Mouse (Mus musculus) olfactory bulb, adult 2 months (tissue): ENCODE results near the gene Fem1a. TPM values are rescaled to one million over a fixed set of nuclear protein-coding genes. Genes with fewer than 3 reads are reported as not detected.
"Not testable (repeated sequence)": the region's sequence is repeated elsewhere in the genome, so short reads cannot be mapped to it uniquely, and the experiment has no call there.

Source experiments
- H3K27ac ChIP-seq: fragments of 200-500 bp; 2 replicates; pipeline ENCODE4 v1.5.1; 2012; ENCODE audit warnings: low read depth, low read length; ENCODE audit not compliant: insufficient read depth
- H3K4me1 ChIP-seq: fragments of 200-500 bp; 2 replicates; pipeline ENCODE4 v1.6.1; 2012; ENCODE audit warnings: low read length; ENCODE audit not compliant: control insufficient read depth, insufficient read depth
- H3K4me3 ChIP-seq: fragments of 200-500 bp; 2 replicates; pipeline ENCODE4 v1.5.1; 2012; ENCODE audit warnings: mild to moderate bottlenecking, low read depth, low read length, moderate library complexity; ENCODE audit not compliant: insufficient read depth
- CTCF ChIP-seq: fragments of 200-500 bp; IDR thresholded peaks from 2 replicates; pipeline ENCODE4 v1.5.1; 2012; ENCODE audit warnings: low read depth, mild to moderate bottlenecking, low read length, moderate library complexity; ENCODE audit not compliant: insufficient read depth
- POLR2A ChIP-seq: fragments of 200-500 bp; IDR thresholded peaks from 2 replicates; pipeline ENCODE4 v1.6.1; 2012; ENCODE audit warnings: mild to moderate bottlenecking, low read depth, low read length, moderate library complexity; ENCODE audit not compliant: insufficient read depth
- WGBS: fragments of 180-500 bp; shearing (Covaris S2); methylation state at CpG from one replicate; pipeline ENCODE4 v1.1.7; 2018; 5-methylcytosine and 5-hydroxymethylcytosine counted together
- polyA plus RNA-seq: library from polyadenylated mRNA; stranded (reverse); fragments of >200 nt; gene quantifications from 2 replicates; pipeline ENCODE4 v1.2.4, GENCODE M21; 2012; ENCODE audit warnings: low replicate concordance; ENCODE audit not compliant: missing spikeins, insufficient read depth, insufficient read length

Gene Fem1a
- polyA plus RNA-seq, 1 experiment: not detected

DNA sequence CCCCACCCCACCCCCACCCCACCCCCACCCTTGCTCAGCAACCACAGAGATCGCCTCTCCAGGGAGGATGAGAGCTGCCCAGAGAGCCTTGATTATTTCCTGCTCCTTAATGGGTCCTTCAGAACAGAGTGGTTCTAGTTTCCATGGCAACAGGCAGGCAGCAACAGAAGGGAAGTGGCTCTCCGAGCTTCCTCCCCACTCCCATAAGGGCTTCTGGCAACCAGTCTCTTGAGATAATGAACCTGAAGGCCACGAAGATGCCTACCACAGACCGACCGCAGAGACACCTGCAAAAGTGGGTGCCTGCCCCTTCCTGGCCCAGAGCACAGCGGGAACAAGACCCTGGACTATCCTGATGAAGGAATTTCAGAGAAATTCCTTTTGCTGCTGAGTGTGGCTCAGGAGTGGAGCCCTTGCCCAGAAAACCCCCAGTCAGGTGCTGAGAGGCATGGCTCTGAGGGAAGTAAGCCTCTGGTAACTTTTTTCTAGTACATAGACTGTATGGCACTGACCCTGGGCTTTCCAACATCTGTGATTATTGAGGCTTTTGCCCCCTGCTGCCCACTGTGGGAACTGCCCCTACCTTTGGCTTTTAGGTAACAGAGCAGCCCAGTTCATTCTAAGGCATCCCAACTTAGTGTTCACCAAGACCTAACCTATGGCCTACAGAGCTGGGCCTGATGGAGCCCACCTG is 5.3 kb upstream of the Fem1a start:
- peak; percentile 38; the same call in 1 of the 2 replicates for TF ChIP-seq CTCF
- TF ChIP-seq POLR2A: no peak
- H3K27ac ChIP-seq: peak overlapping the region; percentile 73
- peaks cover 22% of the 10 kb centered on the region for H3K4me1 ChIP-seq
- 5% methylated on average over 6 of the region's 6 CpGs for WGBS
- 0 out of 2 replicates have a peak overlapping the region, but pooled peaks have one; percentile 3 for H3K4me3 ChIP-seq

DNA sequence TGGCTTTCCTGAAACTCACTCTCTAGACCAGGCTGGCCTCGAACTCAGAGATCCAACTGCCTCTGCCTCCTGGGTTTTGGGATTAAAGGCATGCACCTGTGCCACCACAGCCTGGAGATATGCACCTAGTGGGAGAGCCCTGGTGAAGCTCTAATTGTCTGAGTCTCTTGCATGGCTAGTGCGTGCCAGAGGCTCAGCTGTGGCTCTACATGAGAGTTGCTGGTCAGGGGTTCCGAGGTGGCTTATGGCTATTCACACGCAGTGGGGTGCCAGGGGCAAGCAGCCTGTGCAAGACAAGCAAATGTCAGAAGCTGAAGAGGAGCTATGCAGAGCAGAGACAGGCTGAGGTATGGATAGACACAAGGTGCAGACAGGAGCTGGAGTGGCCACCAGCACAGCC is 1.9 kb upstream of the Fem1a start:
- 81% methylated on average over 4 of the region's 4 CpGs for WGBS
- peaks cover 47% of the 10 kb centered on the region for H3K4me1 ChIP-seq
- TF ChIP-seq POLR2A: no peak
- no peak for TF ChIP-seq CTCF
- no peak overlapping the region for H3K4me3 ChIP-seq
- H3K27ac ChIP-seq: peak overlapping the region; percentile 85

DNA sequence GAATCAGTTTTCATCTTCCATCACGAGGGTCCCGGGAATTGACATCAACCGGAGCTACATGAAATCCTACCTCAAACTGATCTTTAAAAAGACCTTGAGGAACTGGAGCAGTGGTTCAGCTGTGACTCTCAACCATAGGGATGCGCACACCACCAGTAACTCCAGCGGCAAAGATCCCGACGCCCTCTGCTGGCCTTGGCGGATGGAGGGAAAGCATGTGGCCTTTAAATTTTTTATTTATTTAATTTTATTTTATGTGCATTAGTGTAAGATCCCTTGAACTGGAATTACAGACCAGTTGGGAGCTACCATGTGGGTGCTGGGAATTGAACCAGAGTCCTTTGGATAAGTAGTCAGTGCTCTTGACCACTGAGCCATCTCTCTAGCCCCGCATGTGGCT is 1.2 kb upstream of the Fem1a start:
- H3K4me3 ChIP-seq: no peak overlapping the region
- WGBS: 8% methylated on average over 9 of the region's 9 CpGs
- H3K4me1 ChIP-seq: peaks cover 47% of the 10 kb centered on the region
- peak overlapping the region; percentile 85 for H3K27ac ChIP-seq
- TF ChIP-seq CTCF: no peak
- TF ChIP-seq POLR2A: no peak

DNA sequence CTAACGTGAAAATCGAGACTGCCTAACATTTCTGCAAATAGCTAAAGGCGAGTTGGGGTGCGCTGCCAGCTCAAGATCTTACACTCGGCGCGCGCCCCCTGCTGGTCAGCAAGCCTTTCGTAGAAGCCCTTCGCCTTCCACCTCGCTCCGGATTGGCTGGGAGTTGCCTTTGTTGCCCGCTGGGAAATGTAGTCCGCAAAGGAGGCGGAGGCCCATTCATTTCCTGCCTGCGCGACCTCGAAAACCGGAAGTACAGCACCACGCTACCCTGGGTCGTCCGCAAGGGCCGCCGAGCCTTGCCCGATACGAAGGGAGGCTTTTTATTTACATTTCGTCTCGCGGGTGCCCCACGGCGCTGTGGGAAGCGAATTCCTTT is 759 bp upstream of the Fem1a start:
- H3K4me1 ChIP-seq: peaks cover 43% of the 10 kb centered on the region

DNA sequence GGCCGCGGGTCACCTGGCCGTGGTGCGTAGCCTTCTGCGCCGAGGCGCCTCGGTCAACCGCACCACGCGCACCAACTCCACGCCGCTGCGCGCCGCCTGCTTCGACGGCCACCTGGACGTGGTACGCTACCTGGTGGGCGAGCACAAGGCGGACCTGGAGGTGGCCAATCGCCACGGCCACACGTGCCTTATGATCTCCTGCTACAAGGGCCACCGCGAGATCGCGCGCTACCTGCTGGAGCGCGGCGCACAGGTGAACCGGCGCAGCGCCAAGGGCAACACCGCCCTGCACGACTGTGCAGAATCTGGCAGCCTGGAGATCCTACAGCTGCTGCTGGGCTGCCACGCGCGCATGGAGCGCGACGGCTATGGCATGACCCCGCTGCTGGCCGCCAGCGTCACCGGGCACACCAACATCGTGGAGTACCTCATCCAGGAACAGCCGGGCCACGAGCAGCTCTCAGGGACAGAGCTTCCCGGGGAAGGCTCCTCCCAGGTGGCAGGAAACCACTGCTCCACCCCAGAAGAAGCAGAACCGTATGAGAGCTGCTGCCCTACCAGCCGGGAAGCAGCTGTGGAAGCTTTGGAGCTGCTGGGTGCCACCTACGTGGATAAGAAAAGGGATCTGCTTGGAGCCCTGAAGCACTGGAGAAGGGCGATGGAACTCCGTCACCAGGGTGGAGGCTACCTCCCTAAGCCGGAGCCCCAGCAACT is 728 bp downstream of the Fem1a start:
- H3K27ac ChIP-seq: peak overlapping the region; percentile 79; the same call in 1 of the 2 replicates
- peaks cover 48% of the 10 kb centered on the region for H3K4me1 ChIP-seq
- TF ChIP-seq POLR2A (no peak), CTCF (no peak)
- WGBS: 5% methylated on average over 58 of the region's 58 CpGs
- H3K4me3 ChIP-seq: peak overlapping the region; percentile 62

More for the DNA sequence above, 759 bp upstream of the Fem1a start:
- whole genome bisulfite sequencing: 0% methylated on average over 32 of the region's 32 CpGs
- H3K4me3 ChIP-seq: peak overlapping the region; percentile 67
- peak overlapping the region; percentile 96 for H3K27ac ChIP-seq
- TF ChIP-seq CTCF (peak; percentile 90), POLR2A (peak; percentile 60)

DNA sequence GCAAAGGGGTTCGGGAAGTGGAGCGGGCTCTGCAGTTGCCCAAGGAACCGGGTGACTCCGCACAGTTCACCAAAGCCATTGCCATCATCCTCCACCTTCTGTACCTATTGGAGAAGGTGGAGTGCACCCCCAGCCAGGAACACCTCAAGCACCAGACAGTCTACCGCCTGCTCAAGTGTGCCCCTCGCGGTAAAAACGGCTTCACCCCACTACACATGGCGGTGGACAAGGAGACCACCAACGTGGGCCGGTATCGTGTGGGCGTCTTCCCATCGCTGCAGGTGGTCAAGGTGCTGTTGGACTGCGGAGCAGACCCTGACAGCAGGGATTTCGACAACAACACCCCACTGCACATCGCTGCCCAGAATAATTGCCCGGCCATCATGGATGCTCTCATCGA is 1.7 kb downstream of the Fem1a start:
- not testable (repeated sequence) for H3K27ac ChIP-seq
- WGBS: 88% methylated on average over 19 of the region's 19 CpGs
- Histone ChIP-seq H3K4me1 (peaks cover 54% of the 10 kb centered on the region), H3K4me3 (peak overlapping the region; percentile 62; the same call in 1 of the 2 replicates)

DNA sequence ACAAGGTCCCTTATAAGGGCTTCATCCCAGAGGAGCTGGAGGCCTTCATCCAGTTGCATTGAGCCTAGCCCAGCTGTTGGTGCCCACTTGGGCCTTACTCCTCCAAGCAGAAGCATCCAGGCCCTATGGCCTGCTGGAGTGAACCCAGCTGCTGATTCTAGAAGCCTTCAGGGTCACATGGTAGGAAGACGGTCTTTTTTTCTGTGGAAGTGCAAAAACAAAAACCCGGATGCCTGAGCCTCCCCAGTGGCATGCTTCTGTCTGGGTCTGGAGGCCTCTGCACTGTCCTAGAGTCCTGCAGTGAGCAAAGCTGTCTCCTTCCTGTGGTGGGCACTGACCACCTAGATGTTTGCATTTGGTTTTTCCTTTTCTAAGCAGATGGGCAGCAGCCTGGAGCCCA is 2.2 kb downstream of the Fem1a start:
- peaks cover 54% of the 10 kb centered on the region for H3K4me1 ChIP-seq
- H3K4me3 ChIP-seq: peak overlapping the region; percentile 62; the same call in 1 of the 2 replicates
- WGBS: 38% methylated on average over 2 of the region's 2 CpGs
- not testable (repeated sequence) for H3K27ac ChIP-seq

DNA sequence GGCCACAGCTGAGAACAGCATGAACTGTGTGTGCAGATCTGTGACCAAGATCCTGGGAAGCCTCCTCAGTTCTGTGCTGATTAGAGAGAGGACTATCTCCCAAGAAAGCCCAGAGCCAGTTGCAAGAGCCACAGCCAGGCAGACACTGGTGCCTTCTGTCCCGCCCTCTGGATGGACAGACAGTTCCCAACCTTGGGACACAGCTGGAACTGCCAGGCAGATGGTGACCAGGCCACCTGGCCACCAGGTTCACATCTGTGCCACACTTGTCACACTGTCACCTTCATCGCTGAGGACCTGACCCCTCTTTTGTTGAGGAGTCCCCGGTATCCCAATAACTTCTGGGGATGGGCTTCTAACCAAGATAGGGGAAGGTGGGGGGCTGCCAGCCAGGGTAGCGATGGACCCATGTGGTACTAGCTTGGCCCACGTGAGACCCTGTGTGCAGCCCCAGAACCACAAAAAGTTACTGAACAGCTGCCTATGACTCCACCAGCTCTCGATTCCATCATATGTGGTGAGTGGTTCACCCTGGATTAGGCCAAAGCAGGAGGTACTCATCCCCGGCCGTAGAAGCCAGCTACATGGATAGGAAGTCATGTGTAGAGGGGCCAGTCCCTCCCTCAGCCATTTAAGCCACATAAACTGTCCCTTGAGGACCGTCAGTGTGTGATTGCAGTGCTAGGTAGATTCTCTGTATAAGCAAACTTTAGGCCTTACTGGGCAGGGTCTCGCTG is 2.9 kb downstream of the Fem1a start:
- 87% methylated on average over 10 of the region's 10 CpGs for WGBS
- Histone ChIP-seq H3K27ac (no peak overlapping the region), H3K4me3 (no peak overlapping the region), H3K4me1 (peaks cover 56% of the 10 kb centered on the region)
- TF ChIP-seq CTCF: no peak
- TF ChIP-seq POLR2A: no peak

DNA sequence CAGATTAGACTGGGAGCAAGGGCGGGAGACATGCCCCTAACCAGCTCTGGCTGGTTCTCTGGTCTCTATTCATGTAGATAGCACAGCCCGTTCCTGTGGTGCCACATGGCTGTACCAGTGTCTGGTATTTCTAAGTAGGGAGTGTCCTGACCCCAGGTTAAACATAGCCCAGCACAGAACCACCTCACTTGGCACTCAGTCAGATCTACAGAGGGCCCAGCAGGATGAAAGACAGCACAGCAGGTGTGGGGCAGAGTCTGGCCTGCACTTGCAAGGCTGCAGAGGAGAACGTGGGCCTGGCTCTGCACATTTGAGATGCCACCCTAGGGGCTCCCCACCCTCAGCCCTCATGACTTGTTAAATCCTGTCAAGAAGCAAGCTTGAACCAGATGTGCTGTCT is 4.6 kb downstream of the Fem1a start:
- no peak overlapping the region for H3K4me3 ChIP-seq
- peaks cover 59% of the 10 kb centered on the region for H3K4me1 ChIP-seq
- TF ChIP-seq CTCF: no peak
- TF ChIP-seq POLR2A: no peak
- WGBS: 53% methylated on average over 3 of the region's 3 CpGs
- no peak overlapping the region for H3K27ac ChIP-seq
